Mouse (Mus musculus) lung, embryonic 15.5 days (tissue): ENCODE results near the gene Gm21149. TPM values are rescaled to one million over a fixed set of nuclear protein-coding genes. Genes with fewer than 3 reads are reported as not detected.
A peak's percentile ranks its signal among the peaks of the same experiment; 100 is the strongest.
"Not testable (repeated sequence)": the region's sequence is repeated elsewhere in the genome, so short reads cannot be mapped to it uniquely, and the experiment has no call there.

Experiments
- ATAC-seq: fragments of 200-750 bp; cut with Nextera tagmentation; 2 replicates; pipeline ENCODE4 v1.8.0; 2017; ENCODE audit warnings: moderate number of reproducible peaks, borderline replicate concordance; ENCODE audit not compliant: low FRiP score, low TSS enrichment; ENCODE audit errors: extremely low read depth
- H3K27ac ChIP-seq: fragments of 300-500 bp; sonication (generic); 2 replicates; pipeline ENCODE4 v1.5.1; 2015; ENCODE audit warnings: moderate library complexity, mild to moderate bottlenecking, inconsistent platforms
- H3K27me3 ChIP-seq: fragments of 300-500 bp; sonication (generic); 2 replicates; pipeline ENCODE4 v1.6.1; 2015; ENCODE audit warnings: inconsistent platforms
- H3K36me3 ChIP-seq: fragments of 300-500 bp; sonication (generic); 2 replicates; pipeline ENCODE4 v1.6.1; 2015; ENCODE audit warnings: inconsistent platforms
- H3K4me1 ChIP-seq: fragments of 300-500 bp; sonication (generic); 2 replicates; pipeline ENCODE4 v1.6.1; 2015; ENCODE audit warnings: inconsistent platforms
- H3K4me2 ChIP-seq: fragments of 300-500 bp; sonication (generic); 2 replicates; pipeline ENCODE4 v1.6.1; 2015; ENCODE audit warnings: inconsistent platforms, mild to moderate bottlenecking, moderate library complexity
- H3K4me3 ChIP-seq: fragments of 300-500 bp; sonication (generic); 2 replicates; pipeline ENCODE4 v1.5.1; 2015; ENCODE audit warnings: mild to moderate bottlenecking, inconsistent platforms
- H3K9ac ChIP-seq: fragments of 300-500 bp; sonication (generic); 2 replicates; pipeline ENCODE4 v1.6.1; 2015; ENCODE audit warnings: inconsistent platforms
- H3K9me3 ChIP-seq: fragments of 300-500 bp; sonication (generic); 2 replicates; pipeline ENCODE4 v1.6.1; 2016; ENCODE audit warnings: inconsistent platforms
- WGBS: fragments of 180-500 bp; shearing (Covaris S2); methylation state at CpG from one replicate; pipeline ENCODE4 v1.1.7; 2015; 5-methylcytosine and 5-hydroxymethylcytosine counted together
- polyA plus RNA-seq: library from polyadenylated mRNA; unstranded; fragments of >200 nt; fragmentation: Nextera tagmentation; extraction: Ambion mirVana; gene quantifications from 2 replicates; pipeline ENCODE4 v1.2.1, GENCODE M21; 2015

The Gm21149 gene
- polyA plus RNA-seq = 0.32 TPM in 1 of 2 replicates, not detected in the other

- H3K4me1 ChIP-seq, H3K4me3 ChIP-seq, H3K27me3 ChIP-seq, H3K9me3 ChIP-seq, H3K27ac ChIP-seq, H3K4me2 ChIP-seq, H3K36me3 ChIP-seq, H3K9ac ChIP-seq, ATAC-seq: not testable (repeated sequence)
- WGBS = 59% methylated on average over 1 of the region's 1 CpGs
Observed at GRCm38 (mm10) chr5:15476423-15476822, at the start of gene Gm21149. Gene Gm21149 (minus strand): TSS chr5:15476523.

DNA sequence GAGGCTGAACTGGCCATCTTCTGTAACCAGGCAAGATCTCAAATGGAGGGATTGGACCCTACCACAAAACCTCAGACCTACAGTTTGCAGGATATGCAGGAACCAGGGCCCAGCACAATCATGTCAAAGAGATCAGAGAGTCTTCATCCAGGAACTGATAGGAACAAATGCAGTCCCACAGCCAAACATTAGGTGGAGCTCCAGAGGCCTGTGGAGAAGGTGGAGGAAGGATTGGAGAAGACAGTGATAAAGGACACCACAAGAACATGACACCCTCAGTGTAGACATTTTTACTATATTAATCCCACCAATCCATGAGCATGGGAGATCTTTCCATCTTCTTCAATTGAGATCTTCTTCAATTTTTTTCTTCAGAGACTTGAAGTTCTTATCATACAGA lies 46.1 kb upstream of the Gm21149 start:
- not testable (repeated sequence) for H3K4me3 ChIP-seq, H3K9me3 ChIP-seq, H3K36me3 ChIP-seq, H3K4me1 ChIP-seq, H3K27ac ChIP-seq, H3K9ac ChIP-seq, ATAC-seq, H3K27me3 ChIP-seq, H3K4me2 ChIP-seq

GRCm38 (mm10) chr5:15522028-15522427 lies 45.7 kb upstream of the Gm21149 start:
- not testable (repeated sequence) for H3K4me1 ChIP-seq, ATAC-seq, H3K27me3 ChIP-seq, H3K4me2 ChIP-seq, H3K9me3 ChIP-seq, H3K9ac ChIP-seq, H3K27ac ChIP-seq, H3K4me3 ChIP-seq, H3K36me3 ChIP-seq
- WGBS = 39% methylated on average over 2 of the region's 2 CpGs

- 13% methylated on average over 5 of the region's 5 CpGs for WGBS
- H3K27me3 ChIP-seq, H3K4me2 ChIP-seq, H3K27ac ChIP-seq, H3K9me3 ChIP-seq, H3K4me3 ChIP-seq, H3K4me1 ChIP-seq, H3K9ac ChIP-seq, ATAC-seq, H3K36me3 ChIP-seq: not testable (repeated sequence)
Observed at GRCm38 (mm10) chr5:15520418-15520817, 44.1 kb upstream of the Gm21149 start.

GRCm38 (mm10) chr5:15517150-15517549 lies 40.8 kb upstream of the Gm21149 start:
- not testable (repeated sequence) for H3K4me1 ChIP-seq, H3K9ac ChIP-seq, H3K4me2 ChIP-seq, H3K27me3 ChIP-seq, H3K36me3 ChIP-seq, H3K27ac ChIP-seq, H3K9me3 ChIP-seq, H3K4me3 ChIP-seq, ATAC-seq
- WGBS = 63% methylated on average over 2 of the region's 2 CpGs

- not testable (repeated sequence) for H3K27ac ChIP-seq, H3K36me3 ChIP-seq, H3K4me1 ChIP-seq, H3K27me3 ChIP-seq, H3K4me2 ChIP-seq, H3K4me3 ChIP-seq, H3K9me3 ChIP-seq, H3K9ac ChIP-seq
- peak; percentile 55; the same call in 1 of the 2 replicates for ATAC-seq
- 57% methylated on average over 3 of the region's 3 CpGs for WGBS
Observed at GRCm38 (mm10) chr5:15512236-15512635, 35.9 kb upstream of the Gm21149 start.

GRCm38 (mm10) chr5:15509911-15510310 lies 33.6 kb upstream of the Gm21149 start:
- H3K27ac ChIP-seq = not testable (repeated sequence)

DNA sequence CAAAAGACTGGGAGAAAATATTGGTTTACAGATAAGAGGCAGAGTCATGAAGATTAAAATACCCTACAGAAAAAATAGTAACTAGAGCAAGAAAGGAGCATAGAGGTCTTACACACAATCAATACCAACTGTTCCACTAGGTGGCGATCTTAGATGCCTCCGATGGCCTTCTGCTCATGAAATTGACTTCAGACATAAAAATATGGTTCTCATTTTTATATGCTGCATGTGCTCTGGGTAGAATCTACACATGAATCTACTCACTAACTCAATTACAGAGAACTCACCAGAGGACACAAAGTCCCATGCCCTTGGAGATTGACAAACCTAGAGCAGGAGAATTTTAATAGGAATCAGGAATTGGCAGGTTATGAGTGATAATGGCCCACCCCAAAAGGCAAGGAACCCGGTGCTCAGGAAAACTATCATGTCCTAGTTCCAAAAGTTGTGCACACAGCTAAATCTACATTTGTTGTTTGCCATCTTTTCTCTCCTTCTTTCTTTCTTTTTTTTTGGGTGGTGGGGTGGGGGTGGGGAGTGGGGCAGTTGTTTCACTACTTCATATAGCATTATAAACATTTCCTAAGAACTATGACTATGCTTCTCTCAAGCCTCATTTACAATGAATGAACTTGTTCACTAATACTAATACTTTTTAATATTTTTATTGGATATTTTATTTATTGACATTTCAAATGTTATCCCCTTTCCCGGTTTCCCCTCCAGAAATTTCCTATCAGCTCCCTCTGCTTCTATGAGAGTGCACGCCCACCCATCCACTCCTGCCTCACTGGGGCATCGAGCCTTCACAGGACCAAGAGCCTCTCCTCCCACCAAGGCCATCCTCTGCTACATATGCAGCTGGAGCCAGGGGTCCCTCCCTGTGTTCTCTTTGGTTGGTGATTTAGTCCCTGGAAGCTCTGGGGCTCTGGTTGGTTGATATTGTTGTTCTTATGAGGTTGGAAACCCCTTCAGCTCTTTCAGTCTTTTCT lies 32.4 kb upstream of the Gm21149 start:
- WGBS = 62% methylated on average over 6 of the region's 6 CpGs
- H3K27ac ChIP-seq, ATAC-seq: not testable (repeated sequence)

More at GRCm38 (mm10) chr5:15509911-15510310, 33.6 kb upstream of the Gm21149 start:
- not testable (repeated sequence) for H3K9ac ChIP-seq, H3K27me3 ChIP-seq, H3K4me3 ChIP-seq, H3K36me3 ChIP-seq, H3K9me3 ChIP-seq, H3K4me1 ChIP-seq, H3K4me2 ChIP-seq
- 0 out of 2 replicates have a peak, but pooled peaks have one; percentile 39 for ATAC-seq
- WGBS = 79% methylated on average over 1 of the region's 1 CpGs

DNA sequence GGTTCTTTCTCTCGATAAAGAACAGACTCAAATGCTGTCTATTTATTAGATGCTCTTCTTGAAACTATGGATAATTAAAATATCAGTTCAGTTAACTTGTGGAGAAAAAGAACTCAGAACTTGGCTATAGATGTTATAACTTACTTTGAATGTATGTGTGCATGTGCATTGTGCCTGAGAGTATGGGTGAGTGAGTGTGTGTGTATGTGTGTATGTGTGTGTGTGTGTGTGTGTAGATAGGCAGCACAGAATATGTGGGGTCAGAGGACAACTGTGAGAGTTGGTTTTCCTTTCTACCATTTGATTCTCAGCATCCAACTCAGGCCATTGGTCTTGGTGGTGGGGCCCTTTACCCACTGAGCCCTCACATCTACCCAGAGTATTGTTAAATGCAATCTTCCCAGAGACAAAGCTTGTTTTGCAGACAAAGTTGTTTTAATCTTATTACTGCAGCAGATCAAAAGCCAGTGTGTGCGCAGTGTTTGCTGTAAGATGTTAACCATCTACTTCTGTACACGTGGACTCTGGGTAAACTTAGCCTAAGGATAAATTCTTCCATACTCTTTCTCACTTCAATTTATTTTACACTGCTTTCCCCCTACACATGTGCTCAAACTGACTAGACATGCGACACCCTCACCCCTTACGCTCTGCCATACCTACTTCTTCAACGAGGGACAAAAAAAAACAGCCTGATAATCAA lies 31.6 kb upstream of the Gm21149 start:
- not testable (repeated sequence) for H3K36me3 ChIP-seq, H3K27ac ChIP-seq, H3K4me3 ChIP-seq, H3K27me3 ChIP-seq, H3K9ac ChIP-seq, H3K4me2 ChIP-seq, H3K9me3 ChIP-seq, H3K4me1 ChIP-seq
- WGBS = 58% methylated on average over 6 of the region's 6 CpGs
- ATAC-seq = peak; percentile 70

More for the DNA sequence above, 32.4 kb upstream of the Gm21149 start:
- H3K4me2 ChIP-seq, H3K4me3 ChIP-seq, H3K4me1 ChIP-seq, H3K27me3 ChIP-seq, H3K9me3 ChIP-seq, H3K36me3 ChIP-seq, H3K9ac ChIP-seq: not testable (repeated sequence)

GRCm38 (mm10) chr5:15507309-15507619 lies 30.9 kb upstream of the Gm21149 start:
- WGBS = 71% methylated on average over 3 of the region's 3 CpGs
- Histone ChIP-seq H3K4me2 (no peak overlapping the region), H3K4me3 (no peak overlapping the region), H3K9ac (no peak overlapping the region), H3K9me3 (peaks cover 7% of the 10 kb centered on the region; the same call in 1 of the 2 replicates), H3K4me1 (no peaks in the 10 kb centered on the region), H3K27me3 (no peaks in the 10 kb centered on the region), H3K36me3 (no peaks in the 10 kb centered on the region), H3K27ac (no peak overlapping the region)
- no peak for ATAC-seq

- Histone ChIP-seq H3K9me3 (peaks cover 7% of the 10 kb centered on the region; the same call in 1 of the 2 replicates), H3K4me1 (no peaks in the 10 kb centered on the region), H3K27me3 (no peaks in the 10 kb centered on the region), H3K4me2 (peak overlapping the region; percentile 18), H3K36me3 (no peaks in the 10 kb centered on the region), H3K27ac (no peak overlapping the region), H3K9ac (no peak overlapping the region), H3K4me3 (peak overlapping the region; percentile 3; the same call in 1 of the 2 replicates)
- WGBS = 42% methylated on average over 16 of the region's 16 CpGs
- ATAC-seq = no peak; the same call in 1 of the 2 replicates
Observed at GRCm38 (mm10) chr5:15506575-15507308, 30.4 kb upstream of the Gm21149 start.
